Mouse (Mus musculus) mesoderm, embryonic 11.5 days (tissue): ENCODE results near the gene Gng5.

Experiments
- DNase-seq: peaks from one replicate; pipeline ENCODE4 v3.0.0-alpha.2; 2012; ENCODE audit warnings: low read depth, low spot score

The Gng5 gene

GRCm38 (mm10) chr3:146540521-146541273, 41.1 kb downstream of the Gng5 start:
- DNase-seq: no peak

- DNase-seq: no peak
Observed at GRCm38 (mm10) chr3:146543632-146544031, 44.0 kb downstream of the Gng5 start.

- DNase-seq: no peak
Observed at GRCm38 (mm10) chr3:146554816-146555215, 55.2 kb downstream of the Gng5 start.
